Mouse (Mus musculus) embryonic fibroblast, embryonic 13.5 days (primary cell): ENCODE data around the gene Mrpl19. TPM values are rescaled to one million over a fixed set of nuclear protein-coding genes. Genes with fewer than 3 reads are reported as not detected.

Experiments
- H3K27ac ChIP-seq: 2 replicates; pipeline ENCODE4 v1.5.1; 2012; ENCODE audit warnings: low read length, control low read depth, inconsistent platforms; ENCODE audit not compliant: insufficient read depth
- H3K4me1 ChIP-seq: 2 replicates; pipeline ENCODE4 v1.6.1; 2011; ENCODE audit warnings: low read length; ENCODE audit not compliant: control insufficient read depth, insufficient read depth
- H3K4me3 ChIP-seq: 2 replicates; pipeline ENCODE4 v1.5.1; 2011; ENCODE audit warnings: mild to moderate bottlenecking, control low read depth, low read length; ENCODE audit not compliant: insufficient read depth
- CTCF ChIP-seq: IDR thresholded peaks from 2 replicates; pipeline ENCODE4 v1.5.1; 2011; ENCODE audit warnings: mild to moderate bottlenecking, control low read depth, low read length, moderate library complexity, borderline replicate concordance; ENCODE audit not compliant: insufficient read depth
- POLR2A ChIP-seq: IDR thresholded peaks from 2 replicates; pipeline ENCODE4 v1.6.1; 2011; ENCODE audit warnings: low read depth, mild to moderate bottlenecking, control low read depth, low read length, moderate library complexity
- polyA plus RNA-seq: library from polyadenylated mRNA; stranded (reverse); fragments of >200 nt; gene quantifications from 2 replicates; pipeline ENCODE4 v1.2.4, GENCODE M21; 2011; ENCODE audit warnings: low read depth; ENCODE audit not compliant: missing spikeins, insufficient read length

Mrpl19 gene
- 19.9 and 22.2 TPM in 2 replicates for polyA plus RNA-seq

- Histone ChIP-seq H3K4me3 (peak within 1 kb of the TSS; percentile 81), H3K27ac (no peak within 1 kb of the TSS), H3K4me1 (no peaks in the 10 kb centered on the region; the same call in 1 of the 2 replicates)
- TF ChIP-seq CTCF (no peak), POLR2A (peak; percentile 35)
Measured at GRCm38 (mm10) chr6:81965296-81966067, at the start of gene Mrpl19. TSS of gene Mrpl19 (minus strand) at chr6:81965958.

- Histone ChIP-seq H3K4me3 (no peak overlapping the region), H3K27ac (no peak overlapping the region), H3K4me1 (no peaks in the 10 kb centered on the region)
- no peak for TF ChIP-seq CTCF
- TF ChIP-seq POLR2A = no peak
Measured at GRCm38 (mm10) chr6:82012392-82012791, 46.6 kb upstream of the Mrpl19 start.

GRCm38 (mm10) chr6:81990049-81990810 lies 24.5 kb upstream of the Mrpl19 start:
- H3K4me3 ChIP-seq = no peak overlapping the region

GRCm38 (mm10) chr6:81988341-81988740 lies 22.6 kb upstream of the Mrpl19 start:
- H3K4me3 ChIP-seq = no peak overlapping the region
- no peaks in the 10 kb centered on the region for H3K4me1 ChIP-seq
- H3K27ac ChIP-seq = no peak overlapping the region
- no peak for TF ChIP-seq CTCF

More at GRCm38 (mm10) chr6:81990049-81990810, 24.5 kb upstream of the Mrpl19 start:
- Histone ChIP-seq H3K4me1 (no peaks in the 10 kb centered on the region), H3K27ac (no peak overlapping the region)
- TF ChIP-seq CTCF = no peak
- no peak for TF ChIP-seq POLR2A

- TF ChIP-seq CTCF (no peak), POLR2A (no peak)
- H3K4me1 ChIP-seq = no peaks in the 10 kb centered on the region
- no peak overlapping the region for H3K27ac ChIP-seq
- H3K4me3 ChIP-seq = no peak overlapping the region
Measured at GRCm38 (mm10) chr6:81987580-81987979, 21.8 kb upstream of the Mrpl19 start.

- Histone ChIP-seq H3K27ac (no peak overlapping the region), H3K4me1 (no peaks in the 10 kb centered on the region), H3K4me3 (no peak overlapping the region)
- TF ChIP-seq CTCF = peak; percentile 63
- no peak for TF ChIP-seq POLR2A
Measured at GRCm38 (mm10) chr6:81987010-81987409, 21.3 kb upstream of the Mrpl19 start.

- no peaks in the 10 kb centered on the region for H3K4me1 ChIP-seq
- no peak for TF ChIP-seq POLR2A
- TF ChIP-seq CTCF = no peak
- no peak overlapping the region for H3K4me3 ChIP-seq
- H3K27ac ChIP-seq = no peak overlapping the region
Measured at GRCm38 (mm10) chr6:81986599-81986998, 20.8 kb upstream of the Mrpl19 start.

- no peak overlapping the region for H3K27ac ChIP-seq
- no peaks in the 10 kb centered on the region for H3K4me1 ChIP-seq
- H3K4me3 ChIP-seq = no peak overlapping the region
- TF ChIP-seq CTCF (no peak), POLR2A (no peak)
Measured at GRCm38 (mm10) chr6:81986171-81986570, 20.4 kb upstream of the Mrpl19 start.

- Histone ChIP-seq H3K4me1 (no peaks in the 10 kb centered on the region), H3K4me3 (no peak overlapping the region), H3K27ac (no peak overlapping the region)
- TF ChIP-seq CTCF (no peak), POLR2A (no peak)
Measured at GRCm38 (mm10) chr6:81979286-81979685, 13.5 kb upstream of the Mrpl19 start.
